Mouse (Mus musculus) lung, postnatal 36 days (tissue): ENCODE results near the gene Fgfr2.

Source experiments
- DNase-seq: peaks from one replicate; pipeline ENCODE4 v3.0.0; 2022; ENCODE audit warnings: mixed read lengths

The Fgfr2 gene

GRCm38 (mm10) chr7:132181586-132182198 lies 941.5 kb downstream of the Fgfr2 start:
- DNase-seq: no peak

- no peak for DNase-seq
Observed at GRCm38 (mm10) chr7:132181042-132181441, 942.1 kb downstream of the Fgfr2 start.

GRCm38 (mm10) chr7:132179049-132179448 lies 944.1 kb downstream of the Fgfr2 start:
- DNase-seq: no peak

GRCm38 (mm10) chr7:132174787-132175186 lies 948.4 kb downstream of the Fgfr2 start:
- no peak for DNase-seq

GRCm38 (mm10) chr7:132174296-132174695 lies 948.9 kb downstream of the Fgfr2 start:
- no peak for DNase-seq

GRCm38 (mm10) chr7:132172220-132172619 lies 950.9 kb downstream of the Fgfr2 start:
- DNase-seq: no peak

GRCm38 (mm10) chr7:132171716-132172115 lies 951.4 kb downstream of the Fgfr2 start:
- DNase-seq: no peak

- peak; percentile 8 for DNase-seq
Observed at GRCm38 (mm10) chr7:132169419-132170169, 953.6 kb downstream of the Fgfr2 start.

GRCm38 (mm10) chr7:132167239-132167638 lies 955.9 kb downstream of the Fgfr2 start:
- DNase-seq: no peak

- no peak for DNase-seq
Observed at GRCm38 (mm10) chr7:132162254-132162653, 960.9 kb downstream of the Fgfr2 start.

GRCm38 (mm10) chr7:132158321-132159025 lies 964.7 kb downstream of the Fgfr2 start:
- DNase-seq: no peak

GRCm38 (mm10) chr7:132154368-132154961 lies 968.7 kb downstream of the Fgfr2 start, which contains the start of gene Cpxm2:
Gene Cpxm2, minus strand, starts transcription at chr7:132154739.
- no peak for DNase-seq

- no peak for DNase-seq
Observed at GRCm38 (mm10) chr7:132153725-132154147, 969.4 kb downstream of the Fgfr2 start.

- DNase-seq: no peak
Observed at GRCm38 (mm10) chr7:132145227-132145800, 977.8 kb downstream of the Fgfr2 start.

- no peak for DNase-seq
Observed at GRCm38 (mm10) chr7:132128687-132129086, 994.5 kb downstream of the Fgfr2 start.

- no peak for DNase-seq
Observed at GRCm38 (mm10) chr7:132124948-132125347, 998.2 kb downstream of the Fgfr2 start.

GRCm38 (mm10) chr7:132123211-132123610 lies 999.9 kb downstream of the Fgfr2 start:
- DNase-seq: peak; percentile 2

GRCm38 (mm10) chr7:132119817-132120216 lies 1003.3 kb downstream of the Fgfr2 start:
- no peak for DNase-seq

GRCm38 (mm10) chr7:132111770-132112169 lies 1011.4 kb downstream of the Fgfr2 start:
- no peak for DNase-seq

GRCm38 (mm10) chr7:132110308-132110707 lies 1012.8 kb downstream of the Fgfr2 start:
- no peak for DNase-seq

- DNase-seq: no peak
Observed at GRCm38 (mm10) chr7:132106891-132107290, 1016.3 kb downstream of the Fgfr2 start.

GRCm38 (mm10) chr7:132105326-132105725 lies 1017.8 kb downstream of the Fgfr2 start:
- no peak for DNase-seq

- DNase-seq: no peak
Observed at GRCm38 (mm10) chr7:132098441-132098840, 1024.7 kb downstream of the Fgfr2 start.
